Comparison of ENCODE assay signal across 9 mouse cellular contexts in the genomic region with DNA sequence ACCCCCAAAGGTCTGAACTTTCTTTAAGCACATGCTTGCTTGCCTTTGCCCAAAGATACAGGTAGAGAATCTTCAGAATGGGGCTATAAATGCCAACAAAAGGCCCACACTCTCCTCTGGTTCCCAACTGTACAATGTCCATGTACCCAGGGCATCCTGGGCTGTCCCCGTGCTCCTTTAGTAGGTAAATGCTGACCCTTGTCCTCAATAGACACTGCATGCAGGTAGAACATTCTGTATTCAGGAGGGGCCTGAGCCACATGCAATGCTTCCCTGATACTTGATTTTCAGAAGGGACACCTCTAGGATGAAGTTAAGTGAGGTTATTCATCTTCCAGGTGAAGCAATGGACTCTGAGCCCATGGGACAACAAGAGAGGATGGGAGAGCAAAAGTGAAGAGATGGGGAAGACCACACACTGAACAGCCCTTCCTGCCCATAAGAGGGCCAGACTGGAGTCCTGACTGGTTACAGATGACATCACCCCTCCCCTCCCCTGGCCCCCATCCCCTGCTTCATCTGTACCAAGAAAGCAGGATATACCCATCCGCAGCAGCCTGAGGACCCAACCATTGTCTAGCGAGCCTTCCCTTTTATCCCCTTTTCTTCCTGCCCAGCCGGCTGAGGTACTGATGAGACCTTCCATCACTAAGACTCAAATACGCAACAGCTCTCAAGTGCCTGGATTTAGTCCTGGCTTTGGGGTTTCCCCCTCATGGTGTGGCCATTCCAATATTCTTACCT. TPM values are rescaled to one million over a fixed set of nuclear protein-coding genes. Genes with fewer than 3 reads are reported as not detected.
A peak's percentile ranks its signal among the peaks of the same experiment; 100 is the strongest.
DNase-seq lines count a peak whose midpoint lies in the region; ATAC-seq and TF ChIP-seq lines count a peak whose summit lies in the region.
"Had no signal": no experiment of that assay in that cellular context is flagged by ENCODE, and none has a peak within 500 bp of the region (broad histone marks: within the 10 kb centered on the region; RNA-seq: fewer than 3 reads in every experiment).

No protein-coding gene starts in this region.

- no peaks in the 10 kb centered on the region for H3K9me3 ChIP-seq in embryonic facial prominence, embryonic 15.5 days (replicated peaks)
- H3K9me3 ChIP-seq in intestine, embryonic 14.5 days (ENCODE audit: control insufficient read depth, low read length) = no peaks in the 10 kb centered on the region
- H3K9me3 ChIP-seq in midbrain, embryonic 15.5 days = no peaks in the 10 kb centered on the region

- H3K36me3 ChIP-seq in kidney, adult 2 months (ENCODE audit: control insufficient read depth, insufficient read depth, low read length) = no peaks in the 10 kb centered on the region
- no peaks in the 10 kb centered on the region for H3K36me3 ChIP-seq in embryonic facial prominence, embryonic 15.5 days
- H3K36me3 ChIP-seq in intestine, embryonic 14.5 days (ENCODE audit: control insufficient read depth, insufficient read depth, low read length) = no peaks in the 10 kb centered on the region
- H3K36me3 ChIP-seq in midbrain, embryonic 15.5 days (replicated peaks) = no peaks in the 10 kb centered on the region

- H3K9ac ChIP-seq in embryonic facial prominence, embryonic 15.5 days = no peak overlapping the region
- H3K9ac ChIP-seq in intestine, embryonic 14.5 days (ENCODE audit: low read length) = no peak overlapping the region; the same call in 1 of the 2 replicates
- peak overlapping the region; percentile 33 for H3K9ac ChIP-seq in midbrain, embryonic 15.5 days

- TF ChIP-seq CTCF in kidney, adult 2 months (conservative IDR thresholded peaks at IDR 0.05; ENCODE audit: insufficient read depth, insufficient read length, low read depth, low read length) = no peak

- peaks cover 46% of the 10 kb centered on the region for H3K4me1 ChIP-seq in kidney, adult 2 months (ENCODE audit: control insufficient read depth, insufficient read depth, low read length)
- peaks cover 62% of the 10 kb centered on the region for H3K4me1 ChIP-seq in embryonic facial prominence, embryonic 15.5 days
- peaks cover 20% of the 10 kb centered on the region for H3K4me1 ChIP-seq in intestine, embryonic 14.5 days (replicated peaks; ENCODE audit: control insufficient read depth, insufficient read depth, low read length)
- peaks cover 37% of the 10 kb centered on the region for H3K4me1 ChIP-seq in midbrain, embryonic 15.5 days

- 38% methylated on average over 5 of the region's 5 CpGs for WGBS in kidney, adult 2 months
- WGBS in embryonic facial prominence, embryonic 15.5 days = 25% methylated on average over 5 of the region's 5 CpGs
- WGBS in intestine, embryonic 14.5 days = 37% methylated on average over 5 of the region's 5 CpGs
- WGBS in midbrain, embryonic 15.5 days = 31% methylated on average over 5 of the region's 5 CpGs

- no peaks in the 10 kb centered on the region for H3K27me3 ChIP-seq in kidney, adult 2 months (replicated peaks; ENCODE audit: control insufficient read depth, insufficient read depth, low read length)
- peaks cover 4% of the 10 kb centered on the region; the same call in 1 of the 2 replicates for H3K27me3 ChIP-seq in embryonic facial prominence, embryonic 15.5 days
- H3K27me3 ChIP-seq in intestine, embryonic 14.5 days (replicated peaks; ENCODE audit: control insufficient read depth, insufficient read depth, low read length) = no peaks in the 10 kb centered on the region
- H3K27me3 ChIP-seq in midbrain, embryonic 15.5 days (replicated peaks) = peaks cover 20% of the 10 kb centered on the region
- H3K27me3 ChIP-seq: Patski had no signal

- H3K27ac ChIP-seq in kidney, adult 2 months (ENCODE audit: insufficient read depth, low read depth, low read length) = no peak overlapping the region
- no peak overlapping the region for H3K27ac ChIP-seq in embryonic facial prominence, embryonic 15.5 days (replicated peaks)
- no peak overlapping the region for H3K27ac ChIP-seq in intestine, embryonic 14.5 days (ENCODE audit: low read depth)
- H3K27ac ChIP-seq in midbrain, embryonic 15.5 days = no peak overlapping the region

- peak overlapping the region; percentile 69 for H3K4me3 ChIP-seq in kidney, adult 2 months (ENCODE audit: insufficient read depth, low read depth, low read length)
- H3K4me3 ChIP-seq in embryonic facial prominence, embryonic 15.5 days (replicated peaks) = peak overlapping the region; percentile 49
- H3K4me3 ChIP-seq in intestine, embryonic 14.5 days (ENCODE audit: low read depth, low read length) = peak overlapping the region; percentile 43
- peak overlapping the region; percentile 44 for H3K4me3 ChIP-seq in midbrain, embryonic 15.5 days

- H3K4me2 ChIP-seq in embryonic facial prominence, embryonic 15.5 days (replicated peaks) = peak overlapping the region; percentile 90
- H3K4me2 ChIP-seq in intestine, embryonic 14.5 days (ENCODE audit: low read length) = peak overlapping the region; percentile 93
- peak overlapping the region; percentile 80 for H3K4me2 ChIP-seq in midbrain, embryonic 15.5 days

- DNase-seq in kidney, adult 2 months = peak; percentile 55
- no peak for DNase-seq in kidney, adult 18-20 months
- DNase-seq in intestine, embryonic 14.5 days (ENCODE audit: low spot score) = no peak
- no peak for DNase-seq in urinary bladder, postnatal 4 days (ENCODE audit: low spot score in 2 of 2)
- DNase-seq in urinary bladder, postnatal 10 days (ENCODE audit: low spot score) = no peak

- TF ChIP-seq POLR2A in kidney, adult 2 months (IDR thresholded peaks at IDR 0.05; ENCODE audit: low read depth, low read length) = no peak

- ATAC-seq in embryonic facial prominence, embryonic 15.5 days (ENCODE audit: insufficient number of reproducible peaks, low FRiP score, low TSS enrichment, low read depth) = no peak
- no peak for ATAC-seq in intestine, embryonic 14.5 days (replicated peaks; ENCODE audit: low FRiP score, low TSS enrichment, low read depth)
- ATAC-seq in midbrain, embryonic 15.5 days (replicated peaks) = no peak
- ATAC-seq in CD4-positive, CD25-positive, alpha-beta regulatory T cell, adult 4 months = no peak
- ATAC-seq: Patski had no signal

RNA-seq across cellular contexts. Expression of gene Vwa1, which starts 1.0 kb away (rescaled TPM):
- polyA plus RNA-seq in kidney, adult 2 months (2012; rRNA removed) = 21.8 and 27.2 TPM in 2 replicates
- polyA plus RNA-seq in embryonic facial prominence, embryonic 15.5 days (2015; fragmentation: Nextera tagmentation; extraction: Ambion mirVana) = 14.2 and 17.4 TPM in 2 replicates
- polyA plus RNA-seq in intestine, embryonic 14.5 days (2014; fragmentation: Nextera tagmentation; extraction: Ambion mirVana) = 16.4 and 16.6 TPM in 2 replicates
- polyA plus RNA-seq in midbrain, embryonic 15.5 days (2015; fragmentation: Nextera tagmentation; extraction: Ambion mirVana) = 31.5 and 33.5 TPM in 2 replicates
- polyA plus RNA-seq in CD4-positive, CD25-positive, alpha-beta regulatory T cell, adult 4 months (2017; shearing (Covaris generic)) = under 1 TPM in 1 of 2 experiments, not detected in 1; 0.23 TPM

RNA-seq across cellular contexts. Expression of gene Tmem88b, which starts 12.2 kb away (rescaled TPM):
- 1.8 and 2.4 TPM in 2 replicates for polyA plus RNA-seq in kidney, adult 2 months (2012; rRNA removed)
- 0.76 and 1.2 TPM in 2 replicates for polyA plus RNA-seq in embryonic facial prominence, embryonic 15.5 days (2015; fragmentation: Nextera tagmentation; extraction: Ambion mirVana)
- 0.55 and 0.69 TPM in 2 replicates for polyA plus RNA-seq in intestine, embryonic 14.5 days (2014; fragmentation: Nextera tagmentation; extraction: Ambion mirVana)
- polyA plus RNA-seq in midbrain, embryonic 15.5 days (2015; fragmentation: Nextera tagmentation; extraction: Ambion mirVana) = 0.93 and 1.2 TPM in 2 replicates
- polyA plus RNA-seq in CD4-positive, CD25-positive, alpha-beta regulatory T cell, adult 4 months (2017; shearing (Covaris generic)) = not detected

RNA-seq across cellular contexts. Expression of gene Atad3a, which starts 12.6 kb away (rescaled TPM):
- polyA plus RNA-seq in kidney, adult 2 months (2012; rRNA removed) = 130 and 145 TPM in 2 replicates
- 84.9 and 89.9 TPM in 2 replicates for polyA plus RNA-seq in embryonic facial prominence, embryonic 15.5 days (2015; fragmentation: Nextera tagmentation; extraction: Ambion mirVana)
- polyA plus RNA-seq in intestine, embryonic 14.5 days (2014; fragmentation: Nextera tagmentation; extraction: Ambion mirVana) = 134 and 136 TPM in 2 replicates
- polyA plus RNA-seq in midbrain, embryonic 15.5 days (2015; fragmentation: Nextera tagmentation; extraction: Ambion mirVana) = 93.4 and 99.2 TPM in 2 replicates
- 10 to 100 TPM; 22.9 to 32.9 TPM for polyA plus RNA-seq in CD4-positive, CD25-positive, alpha-beta regulatory T cell, adult 4 months (2017; shearing (Covaris generic))

RNA-seq across cellular contexts. Expression of gene Ankrd65, which starts 16.7 kb away (rescaled TPM):
- 2.8 and 3.2 TPM in 2 replicates for polyA plus RNA-seq in kidney, adult 2 months (2012; rRNA removed)
- 0.29 and 0.71 TPM in 2 replicates for polyA plus RNA-seq in embryonic facial prominence, embryonic 15.5 days (2015; fragmentation: Nextera tagmentation; extraction: Ambion mirVana)
- not detected in 2 replicates for polyA plus RNA-seq in intestine, embryonic 14.5 days (2014; fragmentation: Nextera tagmentation; extraction: Ambion mirVana)
- polyA plus RNA-seq in midbrain, embryonic 15.5 days (2015; fragmentation: Nextera tagmentation; extraction: Ambion mirVana) = not detected in 2 replicates
- polyA plus RNA-seq in CD4-positive, CD25-positive, alpha-beta regulatory T cell, adult 4 months (2017; shearing (Covaris generic)) = not detected
- polyA plus RNA-seq: Patski had no signal

RNA-seq across cellular contexts. Expression of gene Mrpl20, which starts 29.2 kb away (rescaled TPM):
- 83.1 and 91.1 TPM in 2 replicates for polyA plus RNA-seq in kidney, adult 2 months (2012; rRNA removed)
- 175 and 191 TPM in 2 replicates for polyA plus RNA-seq in embryonic facial prominence, embryonic 15.5 days (2015; fragmentation: Nextera tagmentation; extraction: Ambion mirVana)
- 237 and 246 TPM in 2 replicates for polyA plus RNA-seq in intestine, embryonic 14.5 days (2014; fragmentation: Nextera tagmentation; extraction: Ambion mirVana)
- polyA plus RNA-seq in midbrain, embryonic 15.5 days (2015; fragmentation: Nextera tagmentation; extraction: Ambion mirVana) = 242 and 244 TPM in 2 replicates
- 100 to 1,000 TPM; 117 to 130 TPM for polyA plus RNA-seq in CD4-positive, CD25-positive, alpha-beta regulatory T cell, adult 4 months (2017; shearing (Covaris generic))

Comparison
In these comparisons a context has a peak if more than half of its experiments do, and no peak if none do; other contexts are left out.
1. RNA of gene Vwa1, which starts 1.0 kb away (polyA plus RNA-seq): 31.5 to 33.5 TPM in midbrain, embryonic 15.5 days, 21.8 to 27.2 TPM in kidney, adult 2 months, 16.4 to 16.6 TPM in intestine, embryonic 14.5 days and 14.2 to 17.4 TPM in embryonic facial prominence, embryonic 15.5 days; 0.23 TPM in CD4-positive, CD25-positive, alpha-beta regulatory T cell, adult 4 months; every median in the first group is over 10 times any median in the second.
2. Peak in every context shown above with its lines, with median percentiles within 50 percentile points of each other: H3K4me3 ChIP-seq and H3K4me2 ChIP-seq.